Mouse (Mus musculus) thymus, postnatal 10 days (tissue): ENCODE data around the gene Ankrd13d.

Experiments used
- DNase-seq, 2 experiments: peaks; one replicate each; pipeline ENCODE4 v3.0.0; 2021; ENCODE audit warnings: low spot score in 2 of 2

Gene Ankrd13d

GRCm38 (mm10) chr19:4227894-4228678 lies 54.9 kb downstream of the Ankrd13d start:
- peak; percentile 58 to 73 for DNase-seq

DNA sequence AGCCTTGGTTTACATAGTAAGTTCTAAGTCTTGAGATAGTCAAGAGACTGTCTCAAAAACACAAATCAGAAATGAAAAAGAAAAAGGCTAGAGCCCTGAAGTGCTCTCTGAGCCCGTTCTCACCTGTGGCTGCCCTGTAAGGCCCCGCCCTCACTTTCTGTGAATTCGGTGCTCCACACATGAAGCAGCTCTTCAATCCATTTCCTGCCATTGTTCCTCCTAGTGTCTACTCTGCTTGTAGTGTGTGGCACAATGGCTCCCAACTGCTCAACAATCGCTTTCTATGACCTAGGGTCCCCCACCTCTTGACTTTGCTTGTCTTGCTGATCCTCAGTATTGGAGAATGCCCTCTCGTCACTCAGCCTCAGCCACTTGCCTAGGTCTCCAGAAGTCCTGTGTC lies 55.5 kb downstream of the Ankrd13d start:
- no peak for DNase-seq

- DNase-seq, result no peak
Observed at GRCm38 (mm10) chr19:4226779-4227178, 56.2 kb downstream of the Ankrd13d start.

DNA sequence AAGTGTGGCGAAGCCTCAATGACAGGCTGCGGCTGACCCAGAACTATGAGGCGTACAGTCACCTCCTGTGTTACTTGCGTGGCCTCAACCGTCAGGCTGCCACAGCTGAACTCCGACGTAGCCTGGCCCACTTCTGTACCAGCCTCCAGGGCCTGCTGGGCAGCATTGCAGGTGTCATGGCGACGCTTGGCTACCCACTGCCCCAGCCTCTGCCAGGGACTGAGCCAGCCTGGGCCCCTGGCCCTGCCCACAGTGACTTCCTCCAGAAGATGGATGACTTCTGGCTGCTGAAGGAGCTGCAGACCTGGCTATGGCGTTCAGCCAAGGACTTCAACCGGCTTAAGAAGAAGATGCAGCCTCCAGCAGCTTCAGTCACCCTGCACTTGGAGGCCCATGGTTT lies 60.8 kb downstream of the Ankrd13d start:
- no peak for DNase-seq

- no peak for DNase-seq
Observed at GRCm38 (mm10) chr19:4220957-4221743, 61.8 kb downstream of the Ankrd13d start.

DNA sequence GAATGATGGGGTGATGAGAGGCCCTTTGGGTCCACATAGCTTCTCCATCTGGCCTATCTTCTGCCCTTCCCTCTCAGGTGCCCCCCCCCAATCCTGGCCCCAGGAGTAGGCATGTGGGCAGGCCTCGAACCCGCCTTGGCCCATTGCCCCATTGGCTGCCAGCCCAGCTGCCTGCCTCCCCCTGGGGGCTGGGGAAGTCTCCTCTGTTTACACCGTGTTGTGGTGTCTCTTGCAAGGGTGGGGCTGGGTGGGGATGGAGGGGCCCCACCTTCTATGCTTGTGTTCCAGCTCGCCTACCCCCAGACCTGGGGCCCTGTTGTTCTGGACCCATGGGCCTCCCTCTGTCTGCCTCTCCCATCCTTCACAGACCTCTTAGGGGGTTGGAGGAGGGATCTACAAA lies 62.5 kb downstream of the Ankrd13d start:
- no peak for DNase-seq
